Mouse (Mus musculus): ENCODE results near the gene Ift140. TPM values are rescaled to one million over a fixed set of nuclear protein-coding genes. Genes with fewer than 3 reads are reported as not detected.

Ift140 gene
- polyA plus RNA-seq, 1 experiment from 2014 or later, result 6.8 TPM

Other genes starting within 250 kb of the Ift140 start
- not detected in 3 replicates for gene Meiob, start 211.8 kb upstream of the Ift140 start, polyA plus RNA-seq (2018)
- gene Hagh, start 175.9 kb upstream of the Ift140 start, polyA plus RNA-seq (2018), result 27.7 to 43.0 TPM (median 28.4 TPM) in 3 replicates
- 6.7 to 11.2 TPM (median 10.4 TPM) in 3 replicates for gene Fahd1, start 165.7 kb upstream of the Ift140 start, polyA plus RNA-seq (2018)
- gene Igfals, start 150.1 kb upstream of the Ift140 start, polyA plus RNA-seq (2018), result not detected in 3 replicates
- 22.4 to 61.4 TPM (median 44.7 TPM) in 3 replicates for gene Nubp2, start 129.7 kb upstream of the Ift140 start, polyA plus RNA-seq (2018)
- gene Spsb3, start 129.4 kb upstream of the Ift140 start, polyA plus RNA-seq (2018), result 17.0 to 23.2 TPM (median 18.9 TPM) in 3 replicates
- gene Eme2, start 121.0 kb upstream of the Ift140 start, polyA plus RNA-seq (2018), result 4.6 to 7.3 TPM (median 7.2 TPM) in 3 replicates
- gene Mrps34, start 121.0 kb upstream of the Ift140 start, polyA plus RNA-seq (2018), result 22.2 to 58.4 TPM (median 43.9 TPM) in 3 replicates
- gene Nme3, start 119.6 kb upstream of the Ift140 start, polyA plus RNA-seq (2018), result 8.8 to 36.2 TPM (median 19.0 TPM) in 3 replicates
- 14.8 to 33.6 TPM (median 23.5 TPM) in 3 replicates for gene Mapk8ip3, start 79.1 kb upstream of the Ift140 start, polyA plus RNA-seq (2018)
- gene Jpt2, start 55.4 kb upstream of the Ift140 start, polyA plus RNA-seq (2018), result 22.2 to 58.8 TPM (median 31.5 TPM) in 3 replicates
- 6.7 to 8.9 TPM (median 7.8 TPM) in 3 replicates for gene Cramp1l, start 297 bp upstream of the Ift140 start, polyA plus RNA-seq (2018)
- not detected in 3 replicates for gene Tmem204, start 67.5 kb downstream of the Ift140 start, polyA plus RNA-seq (2018)
- gene Telo2, start 99.9 kb downstream of the Ift140 start, polyA plus RNA-seq (2018), result 3.5 to 12.8 TPM (median 7.7 TPM) in 3 replicates
- gene Ptx4, start 104.7 kb downstream of the Ift140 start, polyA plus RNA-seq (2018), result not detected in 3 replicates
- gene Clcn7, start 117.3 kb downstream of the Ift140 start, polyA plus RNA-seq (2018), result 98.1 to 170 TPM (median 98.2 TPM) in 3 replicates
- not detected in 3 replicates for gene Ccdc154, start 146.4 kb downstream of the Ift140 start, polyA plus RNA-seq (2018)
- gene Gm38655, start 159.4 kb downstream of the Ift140 start, polyA plus RNA-seq (2018), result not detected in 3 replicates
- gene BC003965, start 168.5 kb downstream of the Ift140 start, polyA plus RNA-seq (2018), result 3.5 to 10.5 TPM (median 6.5 TPM) in 3 replicates
- gene Unkl, start 172.3 kb downstream of the Ift140 start, polyA plus RNA-seq (2018), result 2.4 to 4.9 TPM (median 3.0 TPM) in 3 replicates
- gene Gnptg, start 224.0 kb downstream of the Ift140 start, polyA plus RNA-seq (2018), result 31.8 to 33.6 TPM (median 33.3 TPM) in 3 replicates
- gene Tsr3, start 224.1 kb downstream of the Ift140 start, polyA plus RNA-seq (2018), result 9.3 to 15.0 TPM (median 12.1 TPM) in 3 replicates
- gene Baiap3, start 240.3 kb downstream of the Ift140 start, polyA plus RNA-seq (2018), result not detected in 3 replicates